Mouse (Mus musculus) liver, embryonic 11.5 days (tissue): ENCODE measurements around the gene Ubxn2a. TPM values are rescaled to one million over a fixed set of nuclear protein-coding genes. Genes with fewer than 3 reads are reported as not detected.

Source experiments
- ATAC-seq: fragments of 200-750 bp; cut with Nextera tagmentation; replicated peaks from 2 replicates; pipeline ENCODE4 v1.8.0; 2017; ENCODE audit warnings: moderate number of reproducible peaks, mild to moderate bottlenecking, moderate TSS enrichment, moderate library complexity; ENCODE audit not compliant: low FRiP score
- DNase-seq: peaks from one replicate; pipeline ENCODE4 v3.0.0-alpha.2; 2017; ENCODE audit warnings: low spot score
- H3K27ac ChIP-seq: fragments of 300-500 bp; sonication (generic); 2 replicates; pipeline ENCODE4 v1.5.1; 2014; ENCODE audit warnings: mild to moderate bottlenecking, low read depth, low read length, control low read depth
- H3K27me3 ChIP-seq: fragments of 300-500 bp; sonication (generic); replicated peaks from 2 replicates; pipeline ENCODE4 v1.6.1; 2014; ENCODE audit warnings: low read length, mixed read lengths; ENCODE audit not compliant: control insufficient read depth, insufficient read depth
- H3K36me3 ChIP-seq: fragments of 300-500 bp; sonication (generic); 2 replicates; pipeline ENCODE4 v1.6.1; 2014; ENCODE audit warnings: mild to moderate bottlenecking, low read length, moderate library complexity, mixed read lengths; ENCODE audit not compliant: control insufficient read depth, insufficient read depth
- H3K4me1 ChIP-seq: fragments of 300-500 bp; sonication (generic); replicated peaks from 2 replicates; pipeline ENCODE4 v1.6.1; 2014; ENCODE audit warnings: low read length, mixed read lengths; ENCODE audit not compliant: control insufficient read depth, insufficient read depth
- H3K4me2 ChIP-seq: fragments of 300-500 bp; sonication (generic); 2 replicates; pipeline ENCODE4 v1.6.1; 2014; ENCODE audit warnings: mild to moderate bottlenecking, control low read depth, moderate library complexity
- H3K4me3 ChIP-seq: fragments of 300-500 bp; sonication (generic); 2 replicates; pipeline ENCODE4 v1.5.1; 2014; ENCODE audit warnings: low read depth, low read length, control low read depth
- H3K9ac ChIP-seq: fragments of 300-500 bp; sonication (generic); 2 replicates; pipeline ENCODE4 v1.6.1; 2014; ENCODE audit warnings: low read depth, low read length, control low read depth
- H3K9me3 ChIP-seq: fragments of 300-500 bp; sonication (generic); 2 replicates; pipeline ENCODE4 v1.6.1; 2016; ENCODE audit warnings: low read length, inconsistent platforms, mixed read lengths; ENCODE audit not compliant: control insufficient read depth
- WGBS: fragments of 180-500 bp; shearing (Covaris S2); extraction: QIAGEN DNeasy Blood & Tissue Kit; methylation state at CpG from one replicate; pipeline ENCODE4 v1.1.7; 2014; 5-methylcytosine and 5-hydroxymethylcytosine counted together
- polyA plus RNA-seq: library from polyadenylated mRNA; unstranded; fragments of >200 nt; fragmentation: Nextera tagmentation; extraction: Ambion mirVana; gene quantifications from 2 replicates; pipeline ENCODE4 v1.2.1, GENCODE M21; 2014

Gene Ubxn2a
- polyA plus RNA-seq, 1 experiment from 2014 or later, result 50.9 TPM

DNA sequence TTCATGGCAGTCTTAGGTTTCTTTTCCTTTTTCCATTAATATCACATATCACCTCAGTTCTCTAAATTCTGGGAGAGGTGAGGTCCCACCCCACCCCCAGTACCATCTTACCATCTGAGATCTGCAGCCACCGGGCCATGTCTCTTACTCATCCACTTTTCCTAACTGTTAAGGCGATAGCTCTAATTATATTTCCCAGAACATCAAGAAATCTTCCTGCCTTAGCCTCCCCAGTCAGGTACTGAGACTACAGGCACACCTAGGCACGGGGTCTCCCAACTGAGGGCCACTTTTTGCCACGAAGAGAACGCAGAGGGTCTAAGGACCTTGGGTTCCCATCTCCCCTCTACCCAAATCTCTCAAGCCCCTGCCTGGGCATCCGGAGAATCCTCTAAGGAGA, 34.0 kb downstream of the Ubxn2a start:
- H3K4me3 ChIP-seq, result peak overlapping the region; percentile 57
- H3K27me3 ChIP-seq, result no peaks in the 10 kb centered on the region
- peaks cover 39% of the 10 kb centered on the region for H3K4me1 ChIP-seq
- no peaks in the 10 kb centered on the region for H3K9me3 ChIP-seq
- DNase-seq, result no peak
- H3K36me3 ChIP-seq, result peaks cover 2% of the 10 kb centered on the region; the same call in 1 of the 2 replicates
- no peak for ATAC-seq
- WGBS, result 39% methylated on average over 6 of the region's 6 CpGs
- H3K9ac ChIP-seq, result peak overlapping the region; percentile 76
- peak overlapping the region; percentile 83 for H3K4me2 ChIP-seq
- H3K27ac ChIP-seq, result peak overlapping the region; percentile 93

- peak overlapping the region; percentile 83 for H3K4me2 ChIP-seq
- H3K27ac ChIP-seq, result peak overlapping the region; percentile 93
- peaks cover 35% of the 10 kb centered on the region for H3K4me1 ChIP-seq
- peak overlapping the region; percentile 76 for H3K9ac ChIP-seq
- H3K9me3 ChIP-seq, result no peaks in the 10 kb centered on the region
- H3K36me3 ChIP-seq, result peaks cover 2% of the 10 kb centered on the region; the same call in 1 of the 2 replicates
- peak overlapping the region; percentile 57 for H3K4me3 ChIP-seq
- ATAC-seq (peak; percentile 90), DNase-seq (no peak)
- no peaks in the 10 kb centered on the region for H3K27me3 ChIP-seq
- whole genome bisulfite sequencing, result 30% methylated on average over 5 of the region's 5 CpGs
Observed at GRCm38 (mm10) chr12:4872983-4873477, 34.5 kb downstream of the Ubxn2a start.

DNA sequence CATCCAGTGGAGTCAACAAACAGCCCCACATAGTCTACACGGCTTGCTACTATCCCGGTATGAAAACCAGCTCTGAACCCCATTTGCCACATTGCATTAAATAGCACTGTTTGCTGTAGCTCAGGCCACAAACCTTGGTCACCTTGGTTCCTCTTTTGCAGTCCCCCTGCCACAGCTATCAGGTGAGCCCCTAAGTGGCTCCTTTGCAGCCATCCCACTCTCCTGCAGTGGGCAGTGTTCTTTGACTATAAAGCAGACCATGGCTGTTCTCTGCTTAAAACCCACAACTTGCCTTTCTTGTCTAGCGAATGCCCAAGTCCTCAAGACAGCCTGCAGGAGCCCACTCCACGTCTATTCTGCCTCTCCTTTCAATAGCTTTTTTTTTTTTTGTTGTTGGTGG, 35.2 kb downstream of the Ubxn2a start:
- H3K27ac ChIP-seq, result peak overlapping the region; percentile 93
- H3K27me3 ChIP-seq, result no peaks in the 10 kb centered on the region
- peak overlapping the region; percentile 57 for H3K4me3 ChIP-seq
- no peaks in the 10 kb centered on the region for H3K9me3 ChIP-seq
- peaks cover 6% of the 10 kb centered on the region; the same call in 1 of the 2 replicates for H3K36me3 ChIP-seq
- ATAC-seq (no peak), DNase-seq (no peak)
- peaks cover 35% of the 10 kb centered on the region for H3K4me1 ChIP-seq
- H3K4me2 ChIP-seq, result peak overlapping the region; percentile 83
- peak overlapping the region; percentile 69 for H3K9ac ChIP-seq
- WGBS, result 39% methylated on average over 4 of the region's 4 CpGs

DNA sequence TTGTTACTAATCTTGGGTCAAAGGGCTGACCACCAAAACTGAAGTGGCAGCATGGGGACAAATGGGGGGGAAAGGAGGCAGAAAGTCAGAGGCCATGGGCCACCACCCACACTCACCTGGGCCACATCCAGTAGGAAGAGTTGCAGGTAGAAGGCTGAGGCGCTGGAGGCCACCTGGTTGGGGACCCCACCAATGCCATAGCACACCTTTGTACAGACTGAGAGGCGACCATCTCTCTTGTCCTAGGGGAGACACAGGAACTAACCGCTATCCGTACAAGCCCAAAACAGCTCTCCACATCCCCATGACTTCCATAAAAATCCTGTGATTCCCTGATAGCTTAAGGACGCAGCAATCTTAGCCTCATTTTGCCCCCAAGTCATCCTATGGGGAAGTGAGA, 36.2 kb downstream of the Ubxn2a start:
- peak overlapping the region; percentile 83 for H3K4me2 ChIP-seq
- no peak overlapping the region for H3K9ac ChIP-seq
- peaks cover 35% of the 10 kb centered on the region for H3K4me1 ChIP-seq
- peak overlapping the region; percentile 57; the same call in 1 of the 2 replicates for H3K4me3 ChIP-seq
- no peak overlapping the region for H3K27ac ChIP-seq
- no peaks in the 10 kb centered on the region for H3K9me3 ChIP-seq
- DNase-seq (no peak), ATAC-seq (no peak)
- H3K27me3 ChIP-seq, result no peaks in the 10 kb centered on the region
- 87% methylated on average over 5 of the region's 5 CpGs for WGBS
- peaks cover 10% of the 10 kb centered on the region; the same call in 1 of the 2 replicates for H3K36me3 ChIP-seq

DNA sequence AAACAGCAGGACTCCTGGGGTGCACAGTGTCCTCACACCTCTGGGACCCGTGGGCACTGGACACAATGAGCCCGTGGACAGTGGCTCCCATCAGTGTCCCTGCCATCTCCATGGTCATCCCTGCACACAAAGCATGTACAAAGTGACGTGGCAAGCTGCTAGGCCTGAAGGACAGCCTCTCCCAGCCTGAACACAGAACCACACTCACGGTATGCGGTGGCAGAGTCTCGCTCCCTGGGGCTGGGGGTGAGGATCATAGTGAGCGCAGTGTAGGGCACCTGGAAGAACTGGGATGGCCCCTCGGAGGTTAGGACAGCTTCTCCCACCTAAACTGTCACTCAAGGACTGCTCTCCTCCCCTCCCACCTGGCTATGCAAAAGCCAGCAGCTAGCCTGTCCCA, 38.6 kb downstream of the Ubxn2a start:
- H3K9ac ChIP-seq, result no peak overlapping the region
- ATAC-seq (no peak), DNase-seq (no peak)
- H3K4me3 ChIP-seq, result no peak overlapping the region
- H3K36me3 ChIP-seq, result peaks cover 21% of the 10 kb centered on the region; the same call in 1 of the 2 replicates
- H3K9me3 ChIP-seq, result no peaks in the 10 kb centered on the region
- 86% methylated on average over 8 of the region's 8 CpGs for WGBS
- H3K4me1 ChIP-seq, result peaks cover 17% of the 10 kb centered on the region
- no peaks in the 10 kb centered on the region for H3K27me3 ChIP-seq
- no peak overlapping the region for H3K4me2 ChIP-seq
- H3K27ac ChIP-seq, result no peak overlapping the region

- WGBS, result 77% methylated on average over 4 of the region's 4 CpGs
- H3K36me3 ChIP-seq, result peaks cover 30% of the 10 kb centered on the region; the same call in 1 of the 2 replicates
- H3K4me1 ChIP-seq, result peaks cover 11% of the 10 kb centered on the region
- no peak for ATAC-seq
- no peak overlapping the region for H3K4me3 ChIP-seq
- H3K27me3 ChIP-seq, result no peaks in the 10 kb centered on the region
- H3K9ac ChIP-seq, result no peak overlapping the region
- no peaks in the 10 kb centered on the region for H3K9me3 ChIP-seq
- no peak overlapping the region for H3K4me2 ChIP-seq
- peak; percentile 31 for DNase-seq
- no peak overlapping the region for H3K27ac ChIP-seq
Observed at GRCm38 (mm10) chr12:4864338-4864690, 43.2 kb downstream of the Ubxn2a start.

DNA sequence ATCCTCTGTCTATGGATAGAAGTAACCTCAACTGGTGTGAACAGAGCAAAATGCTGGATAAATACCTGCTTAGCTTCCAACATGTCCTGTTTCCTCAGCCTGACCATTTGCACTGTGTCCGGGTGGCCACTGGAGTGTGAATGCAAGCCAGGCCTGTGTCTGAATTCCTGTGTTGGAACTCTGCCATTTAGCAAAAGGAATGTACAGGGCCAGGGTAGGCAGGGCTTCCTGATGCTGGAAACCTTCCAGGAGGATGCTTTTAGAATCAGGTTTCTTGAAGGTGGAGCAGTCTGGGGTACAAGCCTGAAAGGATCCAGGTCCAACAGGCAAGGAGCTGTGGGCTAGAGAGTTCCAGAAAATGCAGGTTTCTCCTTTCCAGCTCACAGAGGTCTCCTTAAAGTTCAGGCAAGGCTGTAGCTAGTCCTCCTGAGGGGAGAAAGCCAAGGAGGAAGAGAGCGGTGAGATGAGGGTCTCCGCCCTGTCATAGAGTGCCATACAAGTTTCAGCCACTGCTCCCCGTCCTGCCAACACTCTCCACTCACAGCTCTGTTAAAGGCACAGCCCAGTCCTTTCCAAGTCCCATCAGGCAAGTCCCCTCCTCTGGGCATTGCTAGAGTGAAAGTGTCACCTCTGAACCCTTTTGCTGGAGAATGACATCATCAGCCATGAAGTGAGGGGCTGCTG, 43.7 kb downstream of the Ubxn2a start:
- H3K27me3 ChIP-seq, result no peaks in the 10 kb centered on the region
- no peak for DNase-seq
- WGBS, result 81% methylated on average over 4 of the region's 4 CpGs
- no peak for ATAC-seq
- peaks cover 7% of the 10 kb centered on the region for H3K4me1 ChIP-seq
- no peak overlapping the region for H3K4me3 ChIP-seq
- no peaks in the 10 kb centered on the region for H3K9me3 ChIP-seq
- H3K27ac ChIP-seq, result no peak overlapping the region
- peaks cover 29% of the 10 kb centered on the region; the same call in 1 of the 2 replicates for H3K36me3 ChIP-seq
- H3K4me2 ChIP-seq, result no peak overlapping the region
- no peak overlapping the region for H3K9ac ChIP-seq

DNA sequence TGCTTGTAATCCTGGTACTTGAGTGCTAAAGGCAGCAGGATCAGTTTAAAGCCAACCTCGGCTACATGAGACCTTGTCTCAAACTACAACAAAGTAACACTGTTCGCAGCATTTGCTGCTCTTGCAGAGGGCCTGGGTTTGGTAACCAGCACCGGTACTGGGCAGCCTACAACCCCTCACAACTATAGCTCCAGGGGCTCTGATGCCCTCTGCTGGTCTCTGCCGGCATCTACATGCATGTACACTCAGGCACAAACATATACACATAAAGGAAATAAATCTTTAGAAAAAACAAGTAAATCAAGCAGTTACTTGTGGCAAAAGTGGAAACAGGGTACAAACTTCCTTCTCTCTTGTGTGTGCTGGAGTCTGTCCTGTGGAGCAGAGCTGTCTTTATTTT, 44.8 kb downstream of the Ubxn2a start:
- H3K27ac ChIP-seq, result no peak overlapping the region
- no peaks in the 10 kb centered on the region for H3K27me3 ChIP-seq
- H3K4me3 ChIP-seq, result no peak overlapping the region
- peaks cover 27% of the 10 kb centered on the region; the same call in 1 of the 2 replicates for H3K36me3 ChIP-seq
- ATAC-seq (no peak), DNase-seq (peak; percentile 31)
- no peak overlapping the region for H3K4me2 ChIP-seq
- H3K9me3 ChIP-seq, result no peaks in the 10 kb centered on the region
- WGBS, result 87% methylated on average over 4 of the region's 4 CpGs
- H3K9ac ChIP-seq, result no peak overlapping the region
- peaks cover 5% of the 10 kb centered on the region for H3K4me1 ChIP-seq
